ENCODE assay signal across 8 mouse cellular contexts in the genomic region with DNA sequence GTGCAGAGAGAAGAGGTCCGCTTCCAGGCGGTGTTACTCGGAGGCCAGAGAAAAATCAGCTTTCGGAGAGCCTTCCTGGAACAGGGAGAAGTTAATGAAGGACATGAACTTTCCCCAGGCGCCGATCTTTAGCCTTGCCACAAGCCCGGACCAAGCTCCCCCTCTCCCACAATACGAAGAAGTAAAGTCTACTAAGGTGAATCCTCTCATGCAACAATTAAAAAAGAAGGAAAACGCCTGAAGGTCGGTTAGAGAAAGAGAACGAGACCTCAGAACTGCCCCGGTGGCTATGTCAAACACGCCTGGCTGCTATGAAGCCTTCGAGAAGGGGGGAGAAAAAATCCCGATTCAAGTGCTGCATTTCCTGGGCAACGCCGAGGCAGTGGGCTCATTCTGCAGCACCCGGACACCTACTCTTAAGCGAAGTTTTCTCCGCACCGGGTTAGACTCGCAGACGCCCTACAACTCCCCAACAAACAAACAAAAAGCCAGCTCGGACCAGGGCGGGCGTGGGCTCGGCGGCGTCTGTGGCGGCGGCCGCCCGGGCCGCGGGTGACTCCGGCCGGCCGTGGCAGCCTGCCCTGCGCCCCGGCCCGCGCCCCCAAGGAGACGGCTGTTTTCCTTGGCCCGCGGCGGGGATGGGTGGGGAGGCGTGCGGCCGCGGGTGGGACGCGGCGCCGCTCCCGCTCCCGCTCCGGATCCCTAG. TPM values are rescaled to one million over a fixed set of nuclear protein-coding genes. Genes with fewer than 3 reads are reported as not detected.
DNase-seq lines count a peak whose midpoint lies in the region; TF ChIP-seq lines count a peak whose summit lies in the region.

No protein-coding gene starts in this region.

- TF ChIP-seq EP300 in heart, adult 2 months (IDR thresholded peaks at IDR 0.05; ENCODE audit: insufficient read depth, low read depth, low read length): no peak

- no peak for TF ChIP-seq CTCF in heart, adult 2 months (IDR thresholded peaks at IDR 0.05)

- H3K4me3 ChIP-seq in heart, adult 2 months: peak overlapping the region; percentile 68

- H3K27me3 ChIP-seq in heart, adult 2 months (ENCODE audit: control insufficient read depth, insufficient read depth, low read length): no peaks in the 10 kb centered on the region

- WGBS in heart, adult 2 months: under 1% methylated on average over 57 of the region's 57 CpGs

- peak; percentile 18 for DNase-seq in ovary, postnatal 10 days (ENCODE audit: low spot score)
- no peak for DNase-seq in ovary, adult 18-20 months (ENCODE audit: low spot score)
- DNase-seq in cerebellum, postnatal 36 days: peak; percentile 21 to 52
- peak; percentile 45 to 57 for DNase-seq in heart, adult 2 months
- DNase-seq in kidney, adult 9 months: peak; percentile 70
- DNase-seq in lung, postnatal 10 days: peak; percentile 46
- DNase-seq in spleen, adult 12 weeks (ENCODE audit: low spot score): peak; percentile 43
- DNase-seq in left cerebral cortex, postnatal 4 days: no peak

- H3K9ac ChIP-seq in heart, adult 2 months (ENCODE audit: low read depth, low read length): peak overlapping the region; percentile 91

- peaks cover 2% of the 10 kb centered on the region; the same call in 1 of the 2 replicates for H3K79me2 ChIP-seq in heart, adult 2 months (replicated peaks; ENCODE audit: control insufficient read depth, insufficient read depth, low read length)

- peak overlapping the region; percentile 92 for H3K27ac ChIP-seq in heart, adult 2 months

- H3K36me3 ChIP-seq in heart, adult 2 months (ENCODE audit: control insufficient read depth, insufficient read depth, low read length): no peaks in the 10 kb centered on the region; the same call in none of the 2 replicates

- no peak for TF ChIP-seq POLR2A in heart, adult 2 months (IDR thresholded peaks at IDR 0.05; ENCODE audit: insufficient read depth, low read depth, low read length)

- intact Hi-C loops in heart, adult 2 months (cut with DNase I): loop anchor here (2.0 to 5.0 kb wide), 5 partner anchors 49 to 237 kb away; partner anchors contain the start of genes Enkur and Thnsl1
- intact Hi-C loops in left cerebral cortex, postnatal 4 days (cut with DNase I): loop anchor here (5.0 to 10.0 kb wide), 3 partner anchors 63 to 220 kb away; no protein-coding TSS in a partner anchor

- H3K4me1 ChIP-seq in heart, adult 2 months (ENCODE audit: control insufficient read depth, insufficient read depth, low read length): peaks cover 4% of the 10 kb centered on the region

RNA-seq across cellular contexts. Expression of gene Arhgap21, which starts 0.9 kb away (rescaled TPM):
- 10 to 100 TPM; 65.2 to 74.5 TPM for total RNA-seq in heart, adult 2 months (2021)
- 18.1 and 27.9 TPM in 2 replicates for polyA plus RNA-seq in heart, adult 2 months (2012; rRNA removed)
- 100 to 1,000 TPM; 235 to 259 TPM for total RNA-seq in left cerebral cortex, postnatal 4 days (2021)

Comparison
In these comparisons a context has a peak if more than half of its experiments do, and no peak if none do; other contexts are left out.
1. DNase-seq: peak in ovary, postnatal 10 days (single experiment), cerebellum, postnatal 36 days (2 of 2), heart, adult 2 months (2 of 2), kidney, adult 9 months (single experiment), lung, postnatal 10 days (single experiment) and spleen, adult 12 weeks (single experiment); none in ovary, adult 18-20 months (single experiment) and left cerebral cortex, postnatal 4 days (single experiment).